Mouse (Mus musculus): ENCODE results near the gene Ccdc92b. TPM values are rescaled to one million over a fixed set of nuclear protein-coding genes. Genes with fewer than 3 reads are reported as not detected.

The Ccdc92b gene
- polyA plus RNA-seq, 1 experiment: 8.2 TPM

- H3K27ac ChIP-seq (ENCODE audit: control insufficient read depth, insufficient read depth, low read depth, low read length, poor library complexity): no peak overlapping the region; the same call in 1 of the 2 replicates
- under 1% methylated on average over 86 of the region's 86 CpGs for WGBS
- peak overlapping the region; percentile 21 for H3K4me3 ChIP-seq (replicated peaks; ENCODE audit: control insufficient read depth, low read depth, low read length)
- TF ChIP-seq CTCF (IDR thresholded peaks at IDR 0.05; ENCODE audit: control insufficient read depth, insufficient read depth, low read length) (peak; percentile 36), POLR2A (IDR thresholded peaks at IDR 0.05; ENCODE audit: borderline replicate concordance, control insufficient read depth, low read depth, low read length) (no peak)
- H3K4me1 ChIP-seq (ENCODE audit: control insufficient read depth, insufficient read depth, low read length): no peaks in the 10 kb centered on the region
Observed at GRCm38 (mm10) chr11:74637971-74638790, 18.8 kb downstream of the Ccdc92b start.

- no peak for TF ChIP-seq CTCF (IDR thresholded peaks at IDR 0.05; ENCODE audit: control insufficient read depth, insufficient read depth, low read length)
- no peak for TF ChIP-seq POLR2A (IDR thresholded peaks at IDR 0.05; ENCODE audit: borderline replicate concordance, control insufficient read depth, low read depth, low read length)
- Histone ChIP-seq H3K4me3 (replicated peaks; ENCODE audit: control insufficient read depth, low read depth, low read length) (no peak overlapping the region), H3K4me1 (ENCODE audit: control insufficient read depth, insufficient read depth, low read length) (no peaks in the 10 kb centered on the region), H3K27ac (ENCODE audit: control insufficient read depth, insufficient read depth, low read depth, low read length, poor library complexity) (no peak overlapping the region; the same call in 1 of the 2 replicates)
- 51% methylated on average over 9 of the region's 9 CpGs for WGBS
Observed at GRCm38 (mm10) chr11:74638791-74639411, 19.5 kb downstream of the Ccdc92b start.

GRCm38 (mm10) chr11:74639628-74640027 lies 20.2 kb downstream of the Ccdc92b start:
- TF ChIP-seq POLR2A (IDR thresholded peaks at IDR 0.05; ENCODE audit: borderline replicate concordance, control insufficient read depth, low read depth, low read length) (no peak), CTCF (IDR thresholded peaks at IDR 0.05; ENCODE audit: control insufficient read depth, insufficient read depth, low read length) (no peak)
- 56% methylated on average over 1 of the region's 1 CpGs for WGBS

GRCm38 (mm10) chr11:74647966-74648365 lies 28.6 kb downstream of the Ccdc92b start:
- TF ChIP-seq POLR2A (IDR thresholded peaks at IDR 0.05; ENCODE audit: borderline replicate concordance, control insufficient read depth, low read depth, low read length): no peak
- TF ChIP-seq CTCF (IDR thresholded peaks at IDR 0.05; ENCODE audit: control insufficient read depth, insufficient read depth, low read length): no peak
- 52% methylated on average over 1 of the region's 1 CpGs for WGBS
- Histone ChIP-seq H3K27ac (ENCODE audit: control insufficient read depth, insufficient read depth, low read depth, low read length, poor library complexity) (peak overlapping the region; percentile 6; the same call in 1 of the 2 replicates), H3K4me1 (ENCODE audit: control insufficient read depth, insufficient read depth, low read length) (peaks cover 1% of the 10 kb centered on the region), H3K4me3 (replicated peaks; ENCODE audit: control insufficient read depth, low read depth, low read length) (no peak overlapping the region)

More at GRCm38 (mm10) chr11:74639628-74640027, 20.2 kb downstream of the Ccdc92b start:
- Histone ChIP-seq H3K4me1 (ENCODE audit: control insufficient read depth, insufficient read depth, low read length) (no peaks in the 10 kb centered on the region), H3K27ac (ENCODE audit: control insufficient read depth, insufficient read depth, low read depth, low read length, poor library complexity) (no peak overlapping the region), H3K4me3 (replicated peaks; ENCODE audit: control insufficient read depth, low read depth, low read length) (no peak overlapping the region)

- WGBS: 30% methylated on average over 1 of the region's 1 CpGs
Observed at GRCm38 (mm10) chr11:74648676-74649075, 29.3 kb downstream of the Ccdc92b start.

GRCm38 (mm10) chr11:74649095-74649646 lies 29.8 kb downstream of the Ccdc92b start, which contains the start of gene Cluh:
Gene Cluh, plus strand, starts transcription at chr11:74649495.
- peak within 1 kb of the TSS; percentile 82 for H3K4me3 ChIP-seq (replicated peaks; ENCODE audit: control insufficient read depth, low read depth, low read length)
- TF ChIP-seq POLR2A (IDR thresholded peaks at IDR 0.05; ENCODE audit: borderline replicate concordance, control insufficient read depth, low read depth, low read length): peak; percentile 43; the same call in 1 of the 2 replicates
- no peak for TF ChIP-seq CTCF (IDR thresholded peaks at IDR 0.05; ENCODE audit: control insufficient read depth, insufficient read depth, low read length)
- under 1% methylated on average over 58 of the region's 58 CpGs for WGBS
- peaks cover 1% of the 10 kb centered on the region for H3K4me1 ChIP-seq (ENCODE audit: control insufficient read depth, insufficient read depth, low read length)
- peak within 1 kb of the TSS; percentile 66 for H3K27ac ChIP-seq (ENCODE audit: control insufficient read depth, insufficient read depth, low read depth, low read length, poor library complexity)

More at GRCm38 (mm10) chr11:74648676-74649075, 29.3 kb downstream of the Ccdc92b start:
- Histone ChIP-seq H3K4me1 (ENCODE audit: control insufficient read depth, insufficient read depth, low read length) (peaks cover 1% of the 10 kb centered on the region), H3K27ac (ENCODE audit: control insufficient read depth, insufficient read depth, low read depth, low read length, poor library complexity) (peak overlapping the region; percentile 66; the same call in 1 of the 2 replicates), H3K4me3 (replicated peaks; ENCODE audit: control insufficient read depth, low read depth, low read length) (peak overlapping the region; percentile 82)
- no peak for TF ChIP-seq CTCF (IDR thresholded peaks at IDR 0.05; ENCODE audit: control insufficient read depth, insufficient read depth, low read length)
- no peak for TF ChIP-seq POLR2A (IDR thresholded peaks at IDR 0.05; ENCODE audit: borderline replicate concordance, control insufficient read depth, low read depth, low read length)

GRCm38 (mm10) chr11:74649647-74650551 lies 30.5 kb downstream of the Ccdc92b start:
- H3K4me3 ChIP-seq (replicated peaks; ENCODE audit: control insufficient read depth, low read depth, low read length): peak overlapping the region; percentile 82
- WGBS: 1% methylated on average over 53 of the region's 53 CpGs
- H3K4me1 ChIP-seq (ENCODE audit: control insufficient read depth, insufficient read depth, low read length): peaks cover 1% of the 10 kb centered on the region
- TF ChIP-seq CTCF (IDR thresholded peaks at IDR 0.05; ENCODE audit: control insufficient read depth, insufficient read depth, low read length): no peak
- TF ChIP-seq POLR2A (IDR thresholded peaks at IDR 0.05; ENCODE audit: borderline replicate concordance, control insufficient read depth, low read depth, low read length): 0 out of 2 replicates have a peak, but pooled peaks have one; percentile 11
- peak overlapping the region; percentile 66; the same call in 1 of the 2 replicates for H3K27ac ChIP-seq (ENCODE audit: control insufficient read depth, insufficient read depth, low read depth, low read length, poor library complexity)
